Mouse (Mus musculus) thymus, adult 2 months (tissue): ENCODE results near the gene Rgs2. TPM values are rescaled to one million over a fixed set of nuclear protein-coding genes. Genes with fewer than 3 reads are reported as not detected.

ENCODE experiments used
- DNase-seq: peaks from one replicate; pipeline ENCODE4 v3.0.0; 2021
- H3K27ac ChIP-seq: fragments of 200-500 bp; 2 replicates; pipeline ENCODE4 v1.5.1; 2012; ENCODE audit warnings: low read length, control low read depth; ENCODE audit not compliant: control insufficient read depth, insufficient read depth
- H3K27me3 ChIP-seq: fragments of 200-500 bp; 2 replicates; pipeline ENCODE4 v1.6.1; 2012; ENCODE audit warnings: mild to moderate bottlenecking, low read length, moderate library complexity, mixed read lengths; ENCODE audit not compliant: control insufficient read depth, insufficient read depth
- H3K36me3 ChIP-seq: fragments of 200-500 bp; 2 replicates; pipeline ENCODE4 v1.6.1; 2012; ENCODE audit warnings: mild to moderate bottlenecking, low read length, moderate library complexity; ENCODE audit not compliant: control insufficient read depth, insufficient read depth
- H3K4me1 ChIP-seq: fragments of 200-500 bp; replicated peaks from 2 replicates; pipeline ENCODE4 v1.6.1; 2012; ENCODE audit warnings: low read length; ENCODE audit not compliant: control insufficient read depth, insufficient read depth
- H3K4me3 ChIP-seq: fragments of 200-500 bp; 2 replicates; pipeline ENCODE4 v1.5.1; 2012; ENCODE audit warnings: mild to moderate bottlenecking, low read length, control low read depth, moderate library complexity; ENCODE audit not compliant: control insufficient read depth, insufficient read depth
- CTCF ChIP-seq: fragments of 200-500 bp; IDR thresholded peaks from 2 replicates; pipeline ENCODE4 v1.5.1; 2012; ENCODE audit warnings: mild to moderate bottlenecking, control low read depth, low read length, moderate library complexity, borderline replicate concordance; ENCODE audit not compliant: control insufficient read depth, poor library complexity, insufficient read depth; ENCODE audit errors: extremely low read depth
- POLR2A ChIP-seq: fragments of 200-500 bp; IDR thresholded peaks from 2 replicates; pipeline ENCODE4 v1.6.1; 2012; ENCODE audit warnings: mild to moderate bottlenecking, low read length, control low read depth, moderate library complexity; ENCODE audit not compliant: control insufficient read depth, poor library complexity, insufficient read depth; ENCODE audit errors: extremely low read depth
- WGBS: fragments of 180-500 bp; shearing (Covaris S2); methylation state at CpG from one replicate; pipeline ENCODE4 v1.1.7; 2018; 5-methylcytosine and 5-hydroxymethylcytosine counted together
- polyA plus RNA-seq: library from polyadenylated mRNA; depleted of rRNA; stranded (reverse); fragments of >200 nt; gene quantifications from 2 replicates; pipeline ENCODE4 v1.2.3, GENCODE M21; 2012; rRNA removed

Gene Rgs2
- 4.3 and 5.9 TPM in 2 replicates for polyA plus RNA-seq

GRCm38 (mm10) chr1:144003904-144004740, at the start of gene Rgs2:
Gene Rgs2, minus strand, starts transcription at chr1:144004161.
- TF ChIP-seq POLR2A: peak; percentile 100
- TF ChIP-seq CTCF: peak; percentile 68
- peaks cover 14% of the 10 kb centered on the region for H3K36me3 ChIP-seq
- no peaks in the 10 kb centered on the region for H3K27me3 ChIP-seq
- H3K4me1 ChIP-seq: peaks cover 7% of the 10 kb centered on the region; the same call in 1 of the 2 replicates
- peak within 1 kb of the TSS; percentile 79 for H3K4me3 ChIP-seq
- H3K27ac ChIP-seq: peak within 1 kb of the TSS; percentile 27; the same call in 1 of the 2 replicates
- under 1% methylated on average over 57 of the region's 57 CpGs for WGBS
- DNase-seq: peak; percentile 96

DNA sequence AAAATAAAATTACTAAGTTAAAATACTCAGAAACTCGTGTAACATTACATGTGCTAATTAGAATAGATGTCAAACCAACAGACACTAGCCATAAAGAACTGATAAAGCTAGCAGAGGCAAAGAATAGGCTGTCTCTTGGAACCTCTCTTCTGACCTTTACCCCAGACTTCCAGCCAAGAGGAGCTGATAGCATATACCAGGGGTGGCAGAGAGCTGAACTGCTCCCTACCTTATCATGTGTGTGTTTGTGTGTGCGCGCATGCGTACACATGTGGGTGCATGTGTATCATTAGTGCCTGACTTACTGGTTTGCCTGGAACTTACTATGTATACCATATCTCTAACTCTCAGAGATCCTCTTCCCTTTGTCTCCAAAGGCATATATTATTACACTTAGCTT, 49.4 kb upstream of the Rgs2 start:
- Histone ChIP-seq H3K36me3 (no peaks in the 10 kb centered on the region), H3K27ac (no peak overlapping the region), H3K27me3 (no peaks in the 10 kb centered on the region), H3K4me1 (peaks cover 2% of the 10 kb centered on the region), H3K4me3 (no peak overlapping the region)
- no peak for DNase-seq
- TF ChIP-seq CTCF (no peak), POLR2A (no peak)
- WGBS: 90% methylated on average over 4 of the region's 4 CpGs

GRCm38 (mm10) chr1:144041826-144042225, 37.9 kb upstream of the Rgs2 start:
- TF ChIP-seq CTCF (no peak), POLR2A (no peak)
- 8% methylated on average over 2 of the region's 2 CpGs for WGBS
- peak; percentile 51 for DNase-seq

DNA sequence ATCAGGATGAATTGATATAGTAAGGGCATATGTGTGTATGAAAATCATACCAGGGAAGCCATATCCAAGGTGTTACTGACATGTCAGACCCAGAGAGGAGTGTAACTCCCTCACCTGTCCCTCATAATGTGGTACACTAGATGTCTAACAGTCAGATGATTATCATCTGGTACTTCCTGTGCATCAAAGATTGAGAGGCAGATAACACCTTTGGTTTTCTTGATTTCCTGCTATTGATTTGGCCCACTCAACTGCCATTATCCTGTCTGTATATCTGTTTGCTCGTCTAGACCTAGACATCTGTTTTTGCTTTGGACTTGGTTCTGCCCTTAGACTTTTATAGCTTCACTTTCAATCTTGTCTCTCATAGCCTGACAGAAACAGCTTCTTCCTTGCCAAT, 29.5 kb upstream of the Rgs2 start:
- DNase-seq: no peak
- 3% methylated on average over 1 of the region's 1 CpGs for WGBS

More at GRCm38 (mm10) chr1:144041826-144042225, 37.9 kb upstream of the Rgs2 start:
- Histone ChIP-seq H3K36me3 (no peaks in the 10 kb centered on the region), H3K4me1 (peaks cover 8% of the 10 kb centered on the region), H3K27ac (peak overlapping the region; percentile 76; the same call in 1 of the 2 replicates), H3K4me3 (no peak overlapping the region), H3K27me3 (no peaks in the 10 kb centered on the region)

GRCm38 (mm10) chr1:144030499-144030898, 26.5 kb upstream of the Rgs2 start:
- H3K36me3 ChIP-seq: no peaks in the 10 kb centered on the region
- DNase-seq: no peak
- H3K4me3 ChIP-seq: no peak overlapping the region
- H3K4me1 ChIP-seq: no peaks in the 10 kb centered on the region; the same call in 1 of the 2 replicates
- TF ChIP-seq CTCF (no peak), POLR2A (no peak)
- no peak overlapping the region for H3K27ac ChIP-seq
- no peaks in the 10 kb centered on the region for H3K27me3 ChIP-seq
- 94% methylated on average over 6 of the region's 6 CpGs for WGBS

More for the DNA sequence above, 29.5 kb upstream of the Rgs2 start:
- TF ChIP-seq POLR2A: no peak
- no peak for TF ChIP-seq CTCF
- Histone ChIP-seq H3K4me3 (no peak overlapping the region), H3K36me3 (no peaks in the 10 kb centered on the region), H3K4me1 (no peaks in the 10 kb centered on the region; the same call in 1 of the 2 replicates), H3K27me3 (no peaks in the 10 kb centered on the region), H3K27ac (no peak overlapping the region)

GRCm38 (mm10) chr1:144029679-144030078, 25.7 kb upstream of the Rgs2 start:
- no peak overlapping the region; the same call in 1 of the 2 replicates for H3K27ac ChIP-seq
- H3K36me3 ChIP-seq: no peaks in the 10 kb centered on the region
- 97% methylated on average over 10 of the region's 10 CpGs for WGBS
- no peak overlapping the region for H3K4me3 ChIP-seq
- DNase-seq: no peak
- TF ChIP-seq CTCF: no peak
- TF ChIP-seq POLR2A: no peak
- no peaks in the 10 kb centered on the region for H3K27me3 ChIP-seq
- H3K4me1 ChIP-seq: no peaks in the 10 kb centered on the region; the same call in 1 of the 2 replicates

DNA sequence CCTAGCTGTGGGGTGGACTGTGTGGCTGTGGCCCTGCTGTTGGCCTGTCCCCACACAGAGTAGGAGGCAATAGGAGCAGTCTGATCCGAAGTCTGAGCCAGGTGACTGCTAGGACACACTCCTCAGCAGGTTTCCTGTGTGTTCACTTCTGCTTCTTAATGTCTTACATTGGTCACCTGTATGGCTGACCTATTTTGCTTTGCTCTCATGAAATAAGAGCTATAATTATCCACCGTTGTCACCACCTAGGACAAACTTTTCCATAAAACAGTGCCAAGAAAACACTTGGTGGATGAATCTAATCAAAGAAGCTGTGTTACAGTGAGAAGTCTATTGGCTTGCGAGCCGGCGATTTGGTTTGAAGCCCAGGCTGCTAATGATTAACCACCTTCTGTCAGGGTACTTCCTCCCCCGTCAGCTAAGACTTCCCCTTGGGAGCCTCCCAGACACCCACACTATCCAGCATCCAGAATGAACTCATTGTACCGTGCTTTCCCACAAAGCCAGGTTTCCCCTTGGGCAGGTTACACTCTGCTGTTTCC, 14.5 kb upstream of the Rgs2 start:
- Histone ChIP-seq H3K4me3 (no peak overlapping the region), H3K36me3 (no peaks in the 10 kb centered on the region), H3K4me1 (no peaks in the 10 kb centered on the region), H3K27me3 (no peaks in the 10 kb centered on the region), H3K27ac (no peak overlapping the region)
- no peak for DNase-seq
- WGBS: 54% methylated on average over 7 of the region's 7 CpGs
- no peak for TF ChIP-seq POLR2A
